Mouse (Mus musculus) forebrain, embryonic 14.5 days (tissue): ENCODE measurements around the gene Rb1. TPM values are rescaled to one million over a fixed set of nuclear protein-coding genes. Genes with fewer than 3 reads are reported as not detected.

Experiments
- ATAC-seq: fragments of 200-750 bp; cut with Nextera tagmentation; 2 replicates; pipeline ENCODE4 v1.8.0; 2017; ENCODE audit warnings: mild to moderate bottlenecking, moderate library complexity
- DNase-seq: peaks from one replicate; pipeline ENCODE4 v3.0.0-alpha.2; 2015; ENCODE audit warnings: low spot score
- H3K27ac ChIP-seq: fragments of 300-500 bp; sonication (generic); 2 replicates; pipeline ENCODE4 v1.5.1; 2014; ENCODE audit warnings: low read depth, mild to moderate bottlenecking, control low read depth, low read length, moderate library complexity
- H3K27me3 ChIP-seq: fragments of 300-500 bp; sonication (generic); replicated peaks from 2 replicates; pipeline ENCODE4 v1.6.1; 2014; ENCODE audit warnings: low read length, control low read depth, mixed read lengths; ENCODE audit not compliant: control insufficient read depth, insufficient read depth
- H3K36me3 ChIP-seq: fragments of 300-500 bp; sonication (generic); 2 replicates; pipeline ENCODE4 v1.6.1; 2014; ENCODE audit warnings: low read length, control low read depth; ENCODE audit not compliant: control insufficient read depth, insufficient read depth
- H3K4me1 ChIP-seq: fragments of 300-500 bp; sonication (generic); 2 replicates; pipeline ENCODE4 v1.6.1; 2014; ENCODE audit warnings: antibody characterized with exemption, low read length, control low read depth; ENCODE audit not compliant: control insufficient read depth, insufficient read depth
- H3K4me2 ChIP-seq: fragments of 300-500 bp; sonication (generic); 2 replicates; pipeline ENCODE4 v1.6.1; 2014; ENCODE audit warnings: mild to moderate bottlenecking, control low read depth, low read length
- H3K4me3 ChIP-seq: fragments of 300-500 bp; sonication (generic); 2 replicates; pipeline ENCODE4 v1.5.1; 2014; ENCODE audit warnings: low read depth, low read length, control low read depth
- H3K9ac ChIP-seq: fragments of 300-500 bp; sonication (generic); 2 replicates; pipeline ENCODE4 v1.6.1; 2014; ENCODE audit warnings: mild to moderate bottlenecking, low read length, control low read depth, moderate library complexity
- H3K9me3 ChIP-seq: fragments of 300-500 bp; sonication (generic); replicated peaks from 2 replicates; pipeline ENCODE4 v1.6.1; 2016; ENCODE audit warnings: low read length, control low read depth, mixed read lengths; ENCODE audit not compliant: control insufficient read depth
- WGBS: fragments of 180-500 bp; shearing (Covaris S2); extraction: QIAGEN DNeasy Blood & Tissue Kit; methylation state at CpG from one replicate; pipeline ENCODE4 v1.1.7; 2014; 5-methylcytosine and 5-hydroxymethylcytosine counted together
- polyA plus RNA-seq: library from polyadenylated mRNA; unstranded; fragments of >200 nt; fragmentation: Nextera tagmentation; extraction: Ambion mirVana; gene quantifications from 2 replicates; pipeline ENCODE4 v1.2.1, GENCODE M21; 2014

Gene Rb1
- polyA plus RNA-seq, 1 experiment from 2014 or later = 28.5 TPM

GRCm38 (mm10) chr14:73186875-73187274 is 138.7 kb downstream of the Rb1 start:
- Histone ChIP-seq H3K27me3 (no peaks in the 10 kb centered on the region), H3K9me3 (no peaks in the 10 kb centered on the region), H3K9ac (no peak overlapping the region), H3K4me2 (no peak overlapping the region), H3K27ac (no peak overlapping the region), H3K36me3 (peaks cover 31% of the 10 kb centered on the region), H3K4me1 (no peaks in the 10 kb centered on the region), H3K4me3 (no peak overlapping the region)
- ATAC-seq (no peak), DNase-seq (no peak)
- 88% methylated on average over 7 of the region's 7 CpGs for WGBS

- peaks cover 60% of the 10 kb centered on the region for H3K36me3 ChIP-seq
- no peak overlapping the region for H3K9ac ChIP-seq
- H3K27ac ChIP-seq = no peak overlapping the region
- no peak overlapping the region for H3K4me2 ChIP-seq
- DNase-seq (peak; percentile 63), ATAC-seq (peak; percentile 61; the same call in 1 of the 2 replicates)
- no peaks in the 10 kb centered on the region for H3K27me3 ChIP-seq
- 0 out of 2 replicates have a peak, but pooled peaks cover 2% of the 10 kb centered on the region for H3K4me1 ChIP-seq
- WGBS = 22% methylated on average over 2 of the region's 2 CpGs
- H3K4me3 ChIP-seq = no peak overlapping the region
- no peaks in the 10 kb centered on the region for H3K9me3 ChIP-seq
Observed at GRCm38 (mm10) chr14:73181144-73181543, 144.5 kb downstream of the Rb1 start.

- ATAC-seq (no peak), DNase-seq (no peak)
- H3K4me3 ChIP-seq = no peak overlapping the region
- no peak overlapping the region for H3K27ac ChIP-seq
- no peaks in the 10 kb centered on the region for H3K9me3 ChIP-seq
- no peaks in the 10 kb centered on the region for H3K27me3 ChIP-seq
- H3K4me2 ChIP-seq = no peak overlapping the region
- H3K36me3 ChIP-seq = peaks cover 64% of the 10 kb centered on the region
- no peak overlapping the region for H3K9ac ChIP-seq
- WGBS = 84% methylated on average over 3 of the region's 3 CpGs
- 0 out of 2 replicates have a peak, but pooled peaks cover 2% of the 10 kb centered on the region for H3K4me1 ChIP-seq
Observed at GRCm38 (mm10) chr14:73180671-73181070, 145.0 kb downstream of the Rb1 start.

- peaks cover 65% of the 10 kb centered on the region for H3K36me3 ChIP-seq
- ATAC-seq = no peak
Observed at GRCm38 (mm10) chr14:73179221-73179681, 146.4 kb downstream of the Rb1 start.

GRCm38 (mm10) chr14:73177961-73178360 is 147.7 kb downstream of the Rb1 start:
- WGBS = 88% methylated on average over 11 of the region's 11 CpGs
- no peaks in the 10 kb centered on the region for H3K9me3 ChIP-seq
- H3K4me2 ChIP-seq = no peak overlapping the region
- H3K27me3 ChIP-seq = no peaks in the 10 kb centered on the region
- no peak for DNase-seq
- H3K4me3 ChIP-seq = no peak overlapping the region
- H3K27ac ChIP-seq = no peak overlapping the region
- peaks cover 8% of the 10 kb centered on the region; the same call in 1 of the 2 replicates for H3K4me1 ChIP-seq
- H3K36me3 ChIP-seq = peaks cover 74% of the 10 kb centered on the region
- no peak for ATAC-seq
- H3K9ac ChIP-seq = no peak overlapping the region

More at GRCm38 (mm10) chr14:73179221-73179681, 146.4 kb downstream of the Rb1 start:
- Histone ChIP-seq H3K4me3 (no peak overlapping the region), H3K27ac (no peak overlapping the region), H3K9ac (no peak overlapping the region), H3K4me2 (no peak overlapping the region), H3K9me3 (no peaks in the 10 kb centered on the region), H3K27me3 (no peaks in the 10 kb centered on the region), H3K4me1 (peaks cover 6% of the 10 kb centered on the region; the same call in 1 of the 2 replicates)
- 90% methylated on average over 4 of the region's 4 CpGs for WGBS
- DNase-seq = no peak

GRCm38 (mm10) chr14:73176266-73176665 is 149.4 kb downstream of the Rb1 start:
- Histone ChIP-seq H3K4me1 (peaks cover 8% of the 10 kb centered on the region; the same call in 1 of the 2 replicates), H3K27ac (no peak overlapping the region), H3K4me3 (no peak overlapping the region), H3K9me3 (no peaks in the 10 kb centered on the region), H3K27me3 (no peaks in the 10 kb centered on the region), H3K36me3 (peaks cover 73% of the 10 kb centered on the region), H3K4me2 (no peak overlapping the region), H3K9ac (no peak overlapping the region)
- WGBS = 85% methylated on average over 5 of the region's 5 CpGs
- DNase-seq = no peak
- no peak for ATAC-seq

- H3K36me3 ChIP-seq = peaks cover 73% of the 10 kb centered on the region
- WGBS = 93% methylated on average over 6 of the region's 6 CpGs
- no peak for DNase-seq
Observed at GRCm38 (mm10) chr14:73175814-73176213, 149.8 kb downstream of the Rb1 start.

GRCm38 (mm10) chr14:73175031-73175430 is 150.6 kb downstream of the Rb1 start:
- Histone ChIP-seq H3K4me1 (peaks cover 6% of the 10 kb centered on the region; the same call in 1 of the 2 replicates), H3K9ac (no peak overlapping the region), H3K4me3 (no peak overlapping the region), H3K36me3 (peaks cover 73% of the 10 kb centered on the region), H3K4me2 (no peak overlapping the region), H3K9me3 (no peaks in the 10 kb centered on the region), H3K27me3 (no peaks in the 10 kb centered on the region), H3K27ac (peak overlapping the region; percentile 78)
- DNase-seq (no peak), ATAC-seq (no peak)
- WGBS = 85% methylated on average over 1 of the region's 1 CpGs

More at GRCm38 (mm10) chr14:73175814-73176213, 149.8 kb downstream of the Rb1 start:
- Histone ChIP-seq H3K9ac (no peak overlapping the region), H3K4me3 (no peak overlapping the region), H3K27me3 (no peaks in the 10 kb centered on the region), H3K27ac (no peak overlapping the region), H3K4me1 (peaks cover 8% of the 10 kb centered on the region; the same call in 1 of the 2 replicates), H3K4me2 (no peak overlapping the region), H3K9me3 (no peaks in the 10 kb centered on the region)
- ATAC-seq = no peak

GRCm38 (mm10) chr14:73174091-73174995 is 151.3 kb downstream of the Rb1 start:
- ATAC-seq = peak; percentile 77
- DNase-seq = peak; percentile 79
- Histone ChIP-seq H3K4me2 (no peak overlapping the region), H3K9me3 (no peaks in the 10 kb centered on the region), H3K27me3 (no peaks in the 10 kb centered on the region), H3K4me1 (peaks cover 6% of the 10 kb centered on the region; the same call in 1 of the 2 replicates), H3K9ac (no peak overlapping the region), H3K36me3 (peaks cover 73% of the 10 kb centered on the region), H3K27ac (peak overlapping the region; percentile 78), H3K4me3 (no peak overlapping the region)
- 43% methylated on average over 7 of the region's 7 CpGs for WGBS
